Mouse (Mus musculus) liver, postnatal 0 days (tissue): ENCODE measurements around the gene Dnaaf3. TPM values are rescaled to one million over a fixed set of nuclear protein-coding genes. Genes with fewer than 3 reads are reported as not detected.

ENCODE experiments used
- ATAC-seq: fragments of 200-750 bp; cut with Nextera tagmentation; 2 replicates; pipeline ENCODE4 v1.8.0; 2017; ENCODE audit warnings: mild to moderate bottlenecking, moderate library complexity
- DNase-seq: peaks from one replicate; pipeline ENCODE4 v3.0.0-alpha.2; 2016
- H3K27ac ChIP-seq: fragments of 300-500 bp; sonication (generic); 2 replicates; pipeline ENCODE4 v1.5.1; 2014; ENCODE audit warnings: antibody characterized with exemption, moderate library complexity, mild to moderate bottlenecking, low read depth
- H3K27me3 ChIP-seq: fragments of 300-500 bp; sonication (generic); 2 replicates; pipeline ENCODE4 v1.6.1; 2014; ENCODE audit warnings: low read length, control low read depth, mixed read lengths; ENCODE audit not compliant: insufficient read depth
- H3K36me3 ChIP-seq: fragments of 300-500 bp; sonication (generic); replicated peaks from 2 replicates; pipeline ENCODE4 v1.6.1; 2014; ENCODE audit warnings: mild to moderate bottlenecking, control low read depth, low read length, moderate library complexity, mixed read lengths; ENCODE audit not compliant: insufficient read depth
- H3K4me1 ChIP-seq: fragments of 300-500 bp; sonication (generic); 2 replicates; pipeline ENCODE4 v1.6.1; 2014; ENCODE audit warnings: antibody characterized with exemption, mild to moderate bottlenecking, control low read depth; ENCODE audit not compliant: insufficient read depth
- H3K4me2 ChIP-seq: fragments of 300-500 bp; sonication (generic); 2 replicates; pipeline ENCODE4 v1.6.1; 2014; ENCODE audit warnings: low read depth, mild to moderate bottlenecking, low read length, moderate library complexity, mixed read lengths
- H3K4me3 ChIP-seq: fragments of 300-500 bp; sonication (generic); 2 replicates; pipeline ENCODE4 v1.5.1; 2014; ENCODE audit warnings: low read depth, low read length
- H3K9ac ChIP-seq: fragments of 300-500 bp; sonication (generic); replicated peaks from 2 replicates; pipeline ENCODE4 v1.6.1; 2014; ENCODE audit warnings: mild to moderate bottlenecking, moderate library complexity
- H3K9me3 ChIP-seq: fragments of 300-500 bp; sonication (generic); 2 replicates; pipeline ENCODE4 v1.6.1; 2016; ENCODE audit warnings: mild to moderate bottlenecking, control low read depth, low read length, mixed read lengths
- CTCF ChIP-seq: sonication (generic); IDR thresholded peaks from 2 replicates; pipeline ENCODE4 v1.5.1; 2016; ENCODE audit warnings: antibody characterized with exemption, low read depth
- EP300 ChIP-seq: IDR thresholded peaks from 2 replicates; pipeline ENCODE4 v1.6.1; 2016; ENCODE audit warnings: antibody characterized with exemption, low read depth, mild to moderate bottlenecking
- WGBS: fragments of 180-500 bp; shearing (Covaris S2); extraction: QIAGEN DNeasy Blood & Tissue Kit; methylation state at CpG from one replicate; pipeline ENCODE4 v1.1.7; 2014; ENCODE audit not compliant: insufficient replicate concordance; 5-methylcytosine and 5-hydroxymethylcytosine counted together
- polyA plus RNA-seq: library from polyadenylated mRNA; unstranded; fragments of >200 nt; fragmentation: Nextera tagmentation; extraction: Ambion mirVana; gene quantifications from 2 replicates; pipeline ENCODE4 v1.2.1, GENCODE M21; 2015

The Dnaaf3 gene
- polyA plus RNA-seq, 1 experiment from 2014 or later: 0.05 TPM

GRCm38 (mm10) chr7:4508739-4509116, 23.5 kb downstream of the Dnaaf3 start:
- Histone ChIP-seq H3K4me2 (0 out of 2 replicates have a peak overlapping the region, but pooled peaks have one; percentile 62), H3K4me1 (peaks cover 33% of the 10 kb centered on the region), H3K9ac (no peak overlapping the region), H3K36me3 (no peaks in the 10 kb centered on the region), H3K27ac (no peak overlapping the region), H3K27me3 (no peaks in the 10 kb centered on the region), H3K4me3 (no peak overlapping the region), H3K9me3 (no peaks in the 10 kb centered on the region)
- 63% methylated on average over 8 of the region's 8 CpGs for WGBS
- TF ChIP-seq EP300 (no peak), CTCF (no peak)
- DNase-seq (no peak), ATAC-seq (no peak)

DNA sequence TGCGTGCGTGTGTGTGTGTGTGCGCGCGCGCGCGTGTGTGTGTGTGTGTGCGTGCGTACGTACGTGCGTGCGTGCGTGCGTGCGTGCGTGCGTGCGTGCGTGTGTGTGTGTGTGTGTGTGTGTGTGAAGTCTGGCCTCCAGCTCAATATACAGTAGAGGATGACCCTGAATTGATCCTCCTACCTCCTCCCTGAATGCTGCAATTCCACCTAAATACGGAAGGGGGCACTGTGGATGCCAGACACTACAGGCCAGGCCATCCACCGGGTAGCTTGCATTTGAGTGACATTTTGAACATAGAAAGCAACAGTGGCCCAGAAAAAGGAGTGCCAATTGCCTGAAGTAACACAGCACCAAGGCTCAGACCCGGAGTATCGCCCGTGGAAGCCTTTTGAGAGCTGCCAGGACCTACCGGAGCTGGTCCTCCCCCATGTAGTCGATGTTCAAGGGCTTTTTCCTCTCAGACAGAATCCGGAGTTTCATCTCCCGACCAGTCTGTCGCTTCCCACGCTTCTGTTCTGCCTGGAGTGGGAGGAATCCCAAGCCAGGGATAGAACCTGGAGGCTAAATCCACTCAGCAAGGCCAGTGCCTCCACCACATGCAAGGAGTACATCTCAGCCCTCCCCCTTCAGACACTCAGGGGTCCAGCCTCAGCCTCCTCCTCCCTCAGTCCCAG, 24.1 kb downstream of the Dnaaf3 start:
- Histone ChIP-seq H3K9me3 (no peaks in the 10 kb centered on the region), H3K9ac (no peak overlapping the region), H3K36me3 (no peaks in the 10 kb centered on the region), H3K4me3 (no peak overlapping the region), H3K4me1 (peaks cover 34% of the 10 kb centered on the region), H3K27me3 (no peaks in the 10 kb centered on the region), H3K4me2 (no peak overlapping the region), H3K27ac (no peak overlapping the region)
- no peak for ATAC-seq
- no peak for DNase-seq
- TF ChIP-seq CTCF (peak; percentile 58), EP300 (no peak)
- whole genome bisulfite sequencing: 86% methylated on average over 22 of the region's 32 CpGs

DNA sequence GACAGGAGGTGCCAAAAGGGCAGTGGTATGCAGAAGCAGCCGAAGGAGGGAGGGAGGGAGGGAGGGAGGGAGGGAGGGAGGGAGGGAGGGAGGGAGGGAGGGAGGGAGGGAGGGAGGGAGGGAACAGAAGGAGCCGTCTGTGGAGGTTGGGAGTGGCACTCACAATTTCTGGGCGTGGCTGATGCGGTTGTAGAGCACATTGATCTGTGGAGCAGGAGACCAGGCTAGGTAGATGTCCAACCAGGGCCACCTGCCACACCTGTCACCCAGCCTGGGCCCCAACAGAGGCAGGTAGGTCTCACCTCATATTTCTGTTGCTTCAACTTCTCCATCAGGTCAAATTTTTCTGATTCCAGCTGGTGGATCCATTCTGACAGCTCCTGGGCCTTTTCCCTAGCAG, 25.0 kb downstream of the Dnaaf3 start:
- Histone ChIP-seq H3K4me1 (peaks cover 34% of the 10 kb centered on the region), H3K9me3 (no peaks in the 10 kb centered on the region), H3K9ac (no peak overlapping the region), H3K27ac (no peak overlapping the region), H3K27me3 (no peaks in the 10 kb centered on the region), H3K4me3 (no peak overlapping the region), H3K4me2 (no peak overlapping the region), H3K36me3 (no peaks in the 10 kb centered on the region)
- no peak for DNase-seq
- no peak for ATAC-seq
- 40% methylated on average over 3 of the region's 4 CpGs for WGBS
- no peak for TF ChIP-seq CTCF
- no peak for TF ChIP-seq EP300

DNA sequence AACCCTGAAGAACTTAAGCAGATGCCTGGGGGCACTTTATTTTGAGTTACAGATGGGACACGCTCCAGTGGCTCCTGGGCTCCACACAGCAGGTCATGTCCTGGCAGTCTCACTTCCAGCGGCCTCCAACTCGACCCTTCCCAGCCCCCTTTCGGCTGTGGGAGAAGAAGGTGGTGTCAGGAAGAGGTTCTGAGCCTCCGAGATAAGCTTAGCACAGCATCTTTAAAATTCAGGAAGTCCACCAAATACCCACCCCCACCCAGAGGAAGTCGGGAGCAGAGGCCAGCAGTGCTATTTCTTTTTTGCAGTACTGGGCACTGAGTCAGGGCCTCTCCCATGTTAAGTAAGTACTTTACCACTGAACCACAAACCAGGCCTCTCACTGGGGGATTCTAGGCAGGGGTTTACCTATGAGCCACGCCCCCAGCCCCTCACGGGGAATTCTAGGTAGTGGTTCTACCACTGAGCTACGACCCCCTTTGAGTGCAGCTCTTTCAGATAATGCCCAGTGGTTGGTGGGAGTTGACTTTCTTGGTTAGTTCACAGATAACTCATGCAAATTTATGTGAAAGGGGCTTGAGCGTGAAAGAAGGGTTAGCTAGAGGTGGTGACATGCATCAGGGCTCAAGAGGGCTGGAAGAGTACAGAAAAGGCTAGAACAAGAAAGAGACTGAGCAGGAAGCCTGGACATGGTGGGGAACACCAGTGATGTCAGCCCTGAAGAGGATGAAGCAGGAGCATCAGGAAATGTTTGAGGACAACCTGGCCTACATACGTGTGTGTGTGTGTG, 27.4 kb downstream of the Dnaaf3 start:
- TF ChIP-seq CTCF (no peak), EP300 (no peak)
- WGBS: 25% methylated on average over 11 of the region's 11 CpGs
- H3K36me3 ChIP-seq: no peaks in the 10 kb centered on the region
- DNase-seq (peak; percentile 37), ATAC-seq (no peak)
- no peaks in the 10 kb centered on the region for H3K9me3 ChIP-seq
- no peak overlapping the region for H3K4me3 ChIP-seq
- 0 out of 2 replicates have a peak overlapping the region, but pooled peaks have one; percentile 26 for H3K9ac ChIP-seq
- H3K27ac ChIP-seq: peak overlapping the region; percentile 84
- H3K4me2 ChIP-seq: 0 out of 2 replicates have a peak overlapping the region, but pooled peaks have one; percentile 22
- peaks cover 38% of the 10 kb centered on the region for H3K4me1 ChIP-seq
- H3K27me3 ChIP-seq: no peaks in the 10 kb centered on the region

- no peak for TF ChIP-seq CTCF
- no peak for TF ChIP-seq EP300
- H3K9ac ChIP-seq: no peak overlapping the region
- H3K27me3 ChIP-seq: no peaks in the 10 kb centered on the region
- no peaks in the 10 kb centered on the region for H3K9me3 ChIP-seq
- ATAC-seq (no peak), DNase-seq (no peak)
- no peaks in the 10 kb centered on the region for H3K36me3 ChIP-seq
- peaks cover 38% of the 10 kb centered on the region for H3K4me1 ChIP-seq
- WGBS: 57% methylated on average over 5 of the region's 5 CpGs
- no peak overlapping the region for H3K4me3 ChIP-seq
- peak overlapping the region; percentile 84 for H3K27ac ChIP-seq
- H3K4me2 ChIP-seq: no peak overlapping the region
Measured at GRCm38 (mm10) chr7:4503858-4504257, 28.4 kb downstream of the Dnaaf3 start.

- Histone ChIP-seq H3K27ac (0 out of 2 replicates have a peak overlapping the region, but pooled peaks have one; percentile 14), H3K9ac (no peak overlapping the region), H3K4me2 (no peak overlapping the region), H3K27me3 (no peaks in the 10 kb centered on the region), H3K4me1 (peaks cover 33% of the 10 kb centered on the region), H3K36me3 (no peaks in the 10 kb centered on the region; the same call in 1 of the 2 replicates), H3K9me3 (no peaks in the 10 kb centered on the region), H3K4me3 (no peak overlapping the region)
- no peak for DNase-seq
- ATAC-seq: no peak
- TF ChIP-seq CTCF (no peak), EP300 (no peak)
- 85% methylated on average over 4 of the region's 4 CpGs for WGBS
Measured at GRCm38 (mm10) chr7:4503100-4503499, 29.2 kb downstream of the Dnaaf3 start.
